Mouse (Mus musculus) liver, embryonic 16.5 days (tissue): ENCODE data around the gene Fam210b. TPM values are rescaled to one million over a fixed set of nuclear protein-coding genes. Genes with fewer than 3 reads are reported as not detected.
"Not testable (repeated sequence)": the region's sequence is repeated elsewhere in the genome, so short reads cannot be mapped to it uniquely, and the experiment has no call there.

ENCODE experiments used
- ATAC-seq: fragments of 200-750 bp; cut with Nextera tagmentation; 2 replicates; pipeline ENCODE4 v1.8.0; 2017; ENCODE audit warnings: low read depth, mild to moderate bottlenecking, moderate number of reproducible peaks, moderate library complexity
- H3K27ac ChIP-seq: fragments of 300-500 bp; sonication (generic); 2 replicates; pipeline ENCODE4 v1.5.1; 2014; ENCODE audit warnings: mild to moderate bottlenecking, low read length
- H3K27me3 ChIP-seq: fragments of 300-500 bp; sonication (generic); 2 replicates; pipeline ENCODE4 v1.6.1; 2014; ENCODE audit warnings: low read depth, low read length, mixed read lengths; ENCODE audit not compliant: control insufficient read depth, insufficient read depth
- H3K36me3 ChIP-seq: fragments of 300-500 bp; sonication (generic); 2 replicates; pipeline ENCODE4 v1.6.1; 2014; ENCODE audit warnings: mild to moderate bottlenecking; ENCODE audit not compliant: control insufficient read depth, insufficient read depth
- H3K4me1 ChIP-seq: fragments of 300-500 bp; sonication (generic); 2 replicates; pipeline ENCODE4 v1.6.1; 2014; ENCODE audit warnings: low read depth, low read length, mixed read lengths; ENCODE audit not compliant: control insufficient read depth
- H3K4me2 ChIP-seq: fragments of 300-500 bp; sonication (generic); 2 replicates; pipeline ENCODE4 v1.6.1; 2014; ENCODE audit warnings: low read depth, low read length, mixed read lengths
- H3K4me3 ChIP-seq: fragments of 300-500 bp; sonication (generic); 2 replicates; pipeline ENCODE4 v1.5.1; 2014; ENCODE audit warnings: low read depth, mild to moderate bottlenecking, low read length
- H3K9ac ChIP-seq: fragments of 300-500 bp; sonication (generic); 2 replicates; pipeline ENCODE4 v1.6.1; 2014; ENCODE audit warnings: low read depth, low read length
- H3K9me3 ChIP-seq: fragments of 300-500 bp; sonication (generic); replicated peaks from 2 replicates; pipeline ENCODE4 v1.6.1; 2016; ENCODE audit warnings: low read length; ENCODE audit not compliant: control insufficient read depth
- WGBS: fragments of 180-500 bp; shearing (Covaris S2); extraction: QIAGEN DNeasy Blood & Tissue Kit; methylation state at CpG from one replicate; pipeline ENCODE4 v1.1.7; 2014; ENCODE audit not compliant: insufficient replicate concordance; 5-methylcytosine and 5-hydroxymethylcytosine counted together
- polyA plus RNA-seq: library from polyadenylated mRNA; unstranded; fragments of >200 nt; fragmentation: Nextera tagmentation; extraction: Ambion mirVana; gene quantifications from 2 replicates; pipeline ENCODE4 v1.2.1, GENCODE M21; 2015

Gene Fam210b
- 136 and 144 TPM in 2 replicates for polyA plus RNA-seq

GRCm38 (mm10) chr2:172345258-172345738 is at the start of gene Fam210b:
Fam210b (plus strand) TSS chr2:172345565.
- Histone ChIP-seq H3K36me3 (peaks cover 12% of the 10 kb centered on the region), H3K4me1 (peaks cover 39% of the 10 kb centered on the region), H3K9me3 (no peaks in the 10 kb centered on the region), H3K27me3 (no peaks in the 10 kb centered on the region), H3K4me3 (peak within 1 kb of the TSS; percentile 98), H3K4me2 (peak within 1 kb of the TSS; percentile 76), H3K27ac (peak within 1 kb of the TSS; percentile 98), H3K9ac (peak within 1 kb of the TSS; percentile 99)
- WGBS, result under 1% methylated on average over 32 of the region's 35 CpGs
- ATAC-seq, result peak; percentile 76

GRCm38 (mm10) chr2:172298083-172298482 is 47.3 kb upstream of the Fam210b start:
- H3K9me3 ChIP-seq, result no peaks in the 10 kb centered on the region
- no peaks in the 10 kb centered on the region; the same call in 1 of the 2 replicates for H3K27me3 ChIP-seq
- H3K4me2 ChIP-seq, result peak overlapping the region; percentile 47
- H3K36me3 ChIP-seq, result no peaks in the 10 kb centered on the region
- 6% methylated on average over 1 of the region's 1 CpGs for WGBS
- peak overlapping the region; percentile 88 for H3K27ac ChIP-seq
- H3K9ac ChIP-seq, result peak overlapping the region; percentile 58
- ATAC-seq, result peak; percentile 92
- no peak overlapping the region for H3K4me3 ChIP-seq
- peaks cover 41% of the 10 kb centered on the region for H3K4me1 ChIP-seq

GRCm38 (mm10) chr2:172298542-172298941 is 46.8 kb upstream of the Fam210b start:
- H3K36me3 ChIP-seq, result no peaks in the 10 kb centered on the region
- H3K27ac ChIP-seq, result peak overlapping the region; percentile 88
- peak; percentile 57 for ATAC-seq
- H3K27me3 ChIP-seq, result no peaks in the 10 kb centered on the region; the same call in 1 of the 2 replicates
- WGBS, result 47% methylated on average over 1 of the region's 1 CpGs
- no peak overlapping the region for H3K4me3 ChIP-seq
- peak overlapping the region; percentile 58 for H3K9ac ChIP-seq
- H3K9me3 ChIP-seq, result no peaks in the 10 kb centered on the region
- H3K4me1 ChIP-seq, result peaks cover 41% of the 10 kb centered on the region
- peak overlapping the region; percentile 47 for H3K4me2 ChIP-seq

GRCm38 (mm10) chr2:172299126-172299921 is 46.0 kb upstream of the Fam210b start:
- Histone ChIP-seq H3K9me3 (no peaks in the 10 kb centered on the region), H3K27me3 (no peaks in the 10 kb centered on the region; the same call in 1 of the 2 replicates), H3K27ac (0 out of 2 replicates have a peak overlapping the region, but pooled peaks have one; percentile 40), H3K4me3 (no peak overlapping the region), H3K4me1 (peaks cover 36% of the 10 kb centered on the region), H3K36me3 (no peaks in the 10 kb centered on the region), H3K4me2 (peak overlapping the region; percentile 47), H3K9ac (peak overlapping the region; percentile 26; the same call in 1 of the 2 replicates)
- 27% methylated on average over 14 of the region's 14 CpGs for WGBS
- ATAC-seq, result no peak

- no peak for ATAC-seq
- 69% methylated on average over 5 of the region's 5 CpGs for WGBS
- Histone ChIP-seq H3K4me1 (peaks cover 25% of the 10 kb centered on the region), H3K36me3 (no peaks in the 10 kb centered on the region), H3K27me3 (no peaks in the 10 kb centered on the region; the same call in 1 of the 2 replicates), H3K4me2 (no peak overlapping the region), H3K4me3 (no peak overlapping the region), H3K27ac (no peak overlapping the region), H3K9ac (no peak overlapping the region), H3K9me3 (no peaks in the 10 kb centered on the region)
Measured at GRCm38 (mm10) chr2:172302396-172302795, 43.0 kb upstream of the Fam210b start.

GRCm38 (mm10) chr2:172304118-172304708 is 41.2 kb upstream of the Fam210b start:
- H3K4me3 ChIP-seq, result no peak overlapping the region
- no peaks in the 10 kb centered on the region; the same call in 1 of the 2 replicates for H3K27me3 ChIP-seq
- no peaks in the 10 kb centered on the region for H3K36me3 ChIP-seq
- H3K9ac ChIP-seq, result no peak overlapping the region
- H3K4me1 ChIP-seq, result peaks cover 7% of the 10 kb centered on the region
- WGBS, result 50% methylated on average over 8 of the region's 8 CpGs
- no peak for ATAC-seq
- H3K9me3 ChIP-seq, result no peaks in the 10 kb centered on the region
- no peak overlapping the region for H3K4me2 ChIP-seq
- no peak overlapping the region for H3K27ac ChIP-seq

- not testable (repeated sequence) for H3K4me2 ChIP-seq, H3K27ac ChIP-seq, H3K9ac ChIP-seq, H3K4me1 ChIP-seq, ATAC-seq, H3K36me3 ChIP-seq, H3K4me3 ChIP-seq, H3K9me3 ChIP-seq, H3K27me3 ChIP-seq
- 55% methylated on average over 7 of the region's 7 CpGs for WGBS
Measured at GRCm38 (mm10) chr2:172305546-172305945, 39.8 kb upstream of the Fam210b start.

- no peak for ATAC-seq
- 53% methylated on average over 4 of the region's 4 CpGs for WGBS
- H3K4me1 ChIP-seq, result no peaks in the 10 kb centered on the region
- H3K36me3 ChIP-seq, result no peaks in the 10 kb centered on the region
- H3K9me3 ChIP-seq, result no peaks in the 10 kb centered on the region
- no peak overlapping the region for H3K4me3 ChIP-seq
- H3K27me3 ChIP-seq, result no peaks in the 10 kb centered on the region
- no peak overlapping the region for H3K27ac ChIP-seq
- H3K4me2 ChIP-seq, result no peak overlapping the region
- H3K9ac ChIP-seq, result no peak overlapping the region
Measured at GRCm38 (mm10) chr2:172306544-172306943, 38.8 kb upstream of the Fam210b start.

- Histone ChIP-seq H3K4me1 (no peaks in the 10 kb centered on the region), H3K36me3 (no peaks in the 10 kb centered on the region), H3K4me2 (no peak overlapping the region), H3K27ac (no peak overlapping the region), H3K9ac (no peak overlapping the region), H3K4me3 (no peak overlapping the region), H3K27me3 (no peaks in the 10 kb centered on the region), H3K9me3 (no peaks in the 10 kb centered on the region)
- WGBS, result 73% methylated on average over 9 of the region's 9 CpGs
- ATAC-seq, result no peak
Measured at GRCm38 (mm10) chr2:172311731-172312130, 33.6 kb upstream of the Fam210b start.
